Mouse (Mus musculus): ENCODE results near the gene Tenm2. TPM values are rescaled to one million over a fixed set of nuclear protein-coding genes. Genes with fewer than 3 reads are reported as not detected.

Tenm2 gene
- polyA plus RNA-seq, 1 experiment from 2014 or later = 2.8 TPM

DNA sequence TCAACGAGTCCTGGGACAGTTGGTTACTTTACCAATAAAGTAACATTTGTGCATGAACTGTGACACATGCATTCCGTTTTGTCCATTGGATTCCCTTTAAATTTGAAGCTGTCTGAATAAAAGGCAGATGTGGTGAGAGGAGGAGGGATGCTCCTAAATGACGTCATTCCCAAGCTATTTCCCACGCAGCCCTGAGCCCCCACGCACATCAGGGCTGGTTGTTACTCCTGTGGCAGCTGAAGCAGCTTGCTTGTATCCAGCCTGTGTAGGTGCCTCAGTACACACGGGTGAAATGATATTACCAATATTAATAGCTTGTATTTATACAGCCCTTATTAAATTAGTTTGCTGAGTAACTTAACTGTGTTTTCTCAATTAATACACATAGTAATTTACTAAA lies 884.0 kb downstream of the Tenm2 start:
- H3K9ac ChIP-seq (replicated peaks; ENCODE audit: low read depth, low read length) = no peak overlapping the region
- no peaks in the 10 kb centered on the region for H3K36me3 ChIP-seq (ENCODE audit: control insufficient read depth, insufficient read depth, low read length)
- WGBS = 42% methylated on average over 6 of the region's 6 CpGs
- no peaks in the 10 kb centered on the region for H3K27me3 ChIP-seq (ENCODE audit: control insufficient read depth, insufficient read depth, low read length)
- ATAC-seq (ENCODE audit: insufficient number of reproducible peaks, insufficient read depth, low FRiP score, low read depth) = no peak
- no peaks in the 10 kb centered on the region for H3K4me1 ChIP-seq (ENCODE audit: control insufficient read depth, insufficient read depth, low read length)
- H3K9me3 ChIP-seq (ENCODE audit: control insufficient read depth, low read depth, low read length) = no peaks in the 10 kb centered on the region
- H3K27ac ChIP-seq (ENCODE audit: low read length) = no peak overlapping the region
- H3K4me2 ChIP-seq (replicated peaks; ENCODE audit: low read depth, low read length) = no peak overlapping the region
- no peak overlapping the region for H3K4me3 ChIP-seq (ENCODE audit: low read depth, low read length)

DNA sequence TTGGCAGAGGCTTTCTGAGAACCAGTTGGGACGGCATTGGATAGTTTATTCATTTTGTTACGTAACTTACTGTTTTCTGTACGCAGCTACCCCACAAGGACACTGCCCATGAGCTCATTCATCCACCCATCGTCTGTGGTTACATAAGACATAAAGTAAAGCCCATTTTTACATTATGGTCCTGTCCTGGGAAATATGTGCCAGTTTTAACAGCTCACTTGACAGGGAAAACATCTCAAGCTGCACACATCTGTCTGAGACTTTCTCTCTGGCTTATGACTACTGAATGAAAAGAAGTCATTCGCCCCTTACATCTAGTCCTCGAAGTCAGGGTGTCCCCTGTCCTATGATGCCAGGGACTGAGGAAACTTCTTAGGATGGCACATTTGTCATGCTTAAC lies 884.4 kb downstream of the Tenm2 start:
- Histone ChIP-seq H3K9ac (replicated peaks; ENCODE audit: low read depth, low read length) (no peak overlapping the region), H3K9me3 (ENCODE audit: control insufficient read depth, low read depth, low read length) (no peaks in the 10 kb centered on the region), H3K4me3 (ENCODE audit: low read depth, low read length) (no peak overlapping the region), H3K36me3 (ENCODE audit: control insufficient read depth, insufficient read depth, low read length) (no peaks in the 10 kb centered on the region), H3K27me3 (ENCODE audit: control insufficient read depth, insufficient read depth, low read length) (no peaks in the 10 kb centered on the region), H3K4me1 (ENCODE audit: control insufficient read depth, insufficient read depth, low read length) (no peaks in the 10 kb centered on the region), H3K4me2 (replicated peaks; ENCODE audit: low read depth, low read length) (no peak overlapping the region), H3K27ac (ENCODE audit: low read length) (no peak overlapping the region)
- WGBS = 86% methylated on average over 6 of the region's 6 CpGs
- ATAC-seq (ENCODE audit: insufficient number of reproducible peaks, insufficient read depth, low FRiP score, low read depth) = no peak

DNA sequence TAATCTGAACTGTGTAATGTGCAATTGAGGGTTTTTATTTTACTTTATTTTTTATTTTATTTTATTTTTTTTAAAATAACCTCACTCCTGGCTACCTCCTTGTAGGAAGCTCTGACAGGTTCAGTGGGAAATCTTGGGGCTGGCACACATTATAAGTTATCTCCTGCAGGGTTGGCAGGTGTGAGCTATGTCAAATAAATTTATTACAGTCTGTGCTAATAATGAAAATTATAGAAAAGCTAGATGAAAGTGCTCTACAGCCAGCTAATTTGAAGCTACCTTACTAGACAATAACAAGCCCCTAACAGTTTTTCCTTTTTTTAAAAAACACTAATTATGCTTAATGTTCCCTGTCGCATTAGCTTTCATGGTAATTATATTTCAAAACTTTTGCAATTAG lies 885.5 kb downstream of the Tenm2 start:
- Histone ChIP-seq H3K27me3 (ENCODE audit: control insufficient read depth, insufficient read depth, low read length) (no peaks in the 10 kb centered on the region), H3K36me3 (ENCODE audit: control insufficient read depth, insufficient read depth, low read length) (no peaks in the 10 kb centered on the region), H3K4me2 (replicated peaks; ENCODE audit: low read depth, low read length) (no peak overlapping the region), H3K4me1 (ENCODE audit: control insufficient read depth, insufficient read depth, low read length) (no peaks in the 10 kb centered on the region), H3K4me3 (ENCODE audit: low read depth, low read length) (no peak overlapping the region), H3K9me3 (ENCODE audit: control insufficient read depth, low read depth, low read length) (no peaks in the 10 kb centered on the region), H3K27ac (ENCODE audit: low read length) (no peak overlapping the region), H3K9ac (replicated peaks; ENCODE audit: low read depth, low read length) (no peak overlapping the region)
- ATAC-seq (ENCODE audit: insufficient number of reproducible peaks, insufficient read depth, low FRiP score, low read depth) = no peak
- WGBS = 77% methylated on average over 1 of the region's 1 CpGs

GRCm38 (mm10) chr11:36349856-36350255 lies 885.9 kb downstream of the Tenm2 start:
- 68% methylated on average over 2 of the region's 2 CpGs for WGBS
- Histone ChIP-seq H3K36me3 (ENCODE audit: control insufficient read depth, insufficient read depth, low read length) (no peaks in the 10 kb centered on the region), H3K4me3 (ENCODE audit: low read depth, low read length) (no peak overlapping the region), H3K27me3 (ENCODE audit: control insufficient read depth, insufficient read depth, low read length) (no peaks in the 10 kb centered on the region), H3K9me3 (ENCODE audit: control insufficient read depth, low read depth, low read length) (no peaks in the 10 kb centered on the region), H3K9ac (replicated peaks; ENCODE audit: low read depth, low read length) (no peak overlapping the region), H3K4me1 (ENCODE audit: control insufficient read depth, insufficient read depth, low read length) (no peaks in the 10 kb centered on the region), H3K4me2 (replicated peaks; ENCODE audit: low read depth, low read length) (no peak overlapping the region), H3K27ac (ENCODE audit: low read length) (no peak overlapping the region)
- ATAC-seq (ENCODE audit: insufficient number of reproducible peaks, insufficient read depth, low FRiP score, low read depth) = no peak

- Histone ChIP-seq H3K27me3 (ENCODE audit: control insufficient read depth, insufficient read depth, low read length) (no peaks in the 10 kb centered on the region), H3K9ac (replicated peaks; ENCODE audit: low read depth, low read length) (no peak overlapping the region), H3K27ac (ENCODE audit: low read length) (no peak overlapping the region), H3K36me3 (ENCODE audit: control insufficient read depth, insufficient read depth, low read length) (no peaks in the 10 kb centered on the region), H3K4me3 (ENCODE audit: low read depth, low read length) (no peak overlapping the region), H3K9me3 (ENCODE audit: control insufficient read depth, low read depth, low read length) (no peaks in the 10 kb centered on the region), H3K4me1 (ENCODE audit: control insufficient read depth, insufficient read depth, low read length) (no peaks in the 10 kb centered on the region), H3K4me2 (replicated peaks; ENCODE audit: low read depth, low read length) (no peak overlapping the region)
- WGBS = 89% methylated on average over 3 of the region's 3 CpGs
- no peak for ATAC-seq (ENCODE audit: insufficient number of reproducible peaks, insufficient read depth, low FRiP score, low read depth)
Observed at GRCm38 (mm10) chr11:36341799-36342198, 894.0 kb downstream of the Tenm2 start.

- no peaks in the 10 kb centered on the region for H3K36me3 ChIP-seq (ENCODE audit: control insufficient read depth, insufficient read depth, low read length)
- no peaks in the 10 kb centered on the region for H3K9me3 ChIP-seq (ENCODE audit: control insufficient read depth, low read depth, low read length)
- H3K4me1 ChIP-seq (ENCODE audit: control insufficient read depth, insufficient read depth, low read length) = no peaks in the 10 kb centered on the region
- no peak overlapping the region for H3K4me3 ChIP-seq (ENCODE audit: low read depth, low read length)
- no peak overlapping the region for H3K27ac ChIP-seq (ENCODE audit: low read length)
- H3K27me3 ChIP-seq (ENCODE audit: control insufficient read depth, insufficient read depth, low read length) = no peaks in the 10 kb centered on the region
- WGBS = 43% methylated on average over 4 of the region's 4 CpGs
- no peak overlapping the region for H3K4me2 ChIP-seq (replicated peaks; ENCODE audit: low read depth, low read length)
- no peak overlapping the region for H3K9ac ChIP-seq (replicated peaks; ENCODE audit: low read depth, low read length)
- ATAC-seq (ENCODE audit: insufficient number of reproducible peaks, insufficient read depth, low FRiP score, low read depth) = no peak
Observed at GRCm38 (mm10) chr11:36338424-36338823, 897.3 kb downstream of the Tenm2 start.

- 84% methylated on average over 6 of the region's 6 CpGs for WGBS
- Histone ChIP-seq H3K4me3 (ENCODE audit: low read depth, low read length) (no peak overlapping the region), H3K27me3 (ENCODE audit: control insufficient read depth, insufficient read depth, low read length) (no peaks in the 10 kb centered on the region), H3K4me1 (ENCODE audit: control insufficient read depth, insufficient read depth, low read length) (no peaks in the 10 kb centered on the region), H3K27ac (ENCODE audit: low read length) (no peak overlapping the region), H3K9ac (replicated peaks; ENCODE audit: low read depth, low read length) (no peak overlapping the region), H3K9me3 (ENCODE audit: control insufficient read depth, low read depth, low read length) (no peaks in the 10 kb centered on the region), H3K36me3 (ENCODE audit: control insufficient read depth, insufficient read depth, low read length) (no peaks in the 10 kb centered on the region), H3K4me2 (replicated peaks; ENCODE audit: low read depth, low read length) (no peak overlapping the region)
- no peak for ATAC-seq (ENCODE audit: insufficient number of reproducible peaks, insufficient read depth, low FRiP score, low read depth)
Observed at GRCm38 (mm10) chr11:36337063-36337462, 898.7 kb downstream of the Tenm2 start.

DNA sequence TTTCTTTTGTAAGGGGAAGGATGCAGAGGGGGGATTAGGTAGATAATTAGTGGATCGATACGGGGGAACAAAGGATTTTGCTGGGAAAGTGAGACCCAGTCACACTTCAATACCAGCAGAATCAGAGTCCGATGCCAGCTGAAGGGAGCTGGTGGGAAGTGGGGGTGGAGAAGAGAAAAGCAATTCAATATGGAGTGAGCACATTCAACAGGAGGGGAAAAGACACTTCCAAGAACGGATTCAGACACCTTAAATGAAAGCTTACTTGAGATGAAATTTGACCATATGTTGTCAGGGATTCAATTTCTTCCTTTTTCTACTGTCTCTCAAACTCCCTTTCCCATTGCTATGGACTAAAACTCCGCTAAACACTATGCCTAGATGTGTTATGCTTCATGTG lies 900.6 kb downstream of the Tenm2 start:
- Histone ChIP-seq H3K4me2 (replicated peaks; ENCODE audit: low read depth, low read length) (no peak overlapping the region), H3K4me3 (ENCODE audit: low read depth, low read length) (no peak overlapping the region), H3K27ac (ENCODE audit: low read length) (no peak overlapping the region), H3K9me3 (ENCODE audit: control insufficient read depth, low read depth, low read length) (no peaks in the 10 kb centered on the region), H3K4me1 (ENCODE audit: control insufficient read depth, insufficient read depth, low read length) (no peaks in the 10 kb centered on the region), H3K36me3 (ENCODE audit: control insufficient read depth, insufficient read depth, low read length) (no peaks in the 10 kb centered on the region), H3K9ac (replicated peaks; ENCODE audit: low read depth, low read length) (no peak overlapping the region), H3K27me3 (ENCODE audit: control insufficient read depth, insufficient read depth, low read length) (no peaks in the 10 kb centered on the region)
- 82% methylated on average over 5 of the region's 5 CpGs for WGBS
- ATAC-seq (ENCODE audit: insufficient number of reproducible peaks, insufficient read depth, low FRiP score, low read depth) = no peak

DNA sequence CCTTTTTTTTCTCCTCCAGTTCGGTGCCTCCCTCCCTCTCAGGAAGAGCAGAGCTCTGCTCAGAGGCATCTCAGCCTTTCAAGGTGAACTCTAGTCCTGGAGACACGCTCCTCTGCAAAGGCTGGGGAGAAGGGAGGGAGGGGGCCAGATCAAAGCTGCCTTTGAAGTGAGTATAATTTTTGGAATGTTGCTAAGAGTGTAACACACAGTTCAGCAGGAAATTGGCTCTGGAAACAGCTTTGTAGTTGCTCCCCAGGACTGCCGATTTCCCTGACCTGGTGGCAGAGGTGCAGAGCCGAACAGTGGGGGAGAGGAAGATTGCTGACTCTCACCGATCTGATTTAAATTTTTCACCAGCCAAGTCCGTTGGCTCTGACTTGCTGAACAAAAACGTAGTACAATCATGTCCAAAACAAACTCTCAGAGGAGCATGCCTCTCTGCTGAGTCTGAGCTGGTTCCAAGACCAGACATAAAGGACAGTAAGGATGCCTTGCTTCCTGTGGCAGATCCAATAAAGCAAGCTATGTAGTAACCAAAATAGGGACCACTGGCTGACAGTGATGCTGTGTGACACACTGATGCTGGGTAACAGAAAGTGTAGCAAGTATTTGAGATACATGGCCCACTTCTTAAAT lies 901.5 kb downstream of the Tenm2 start:
- H3K9ac ChIP-seq (replicated peaks; ENCODE audit: low read depth, low read length) = no peak overlapping the region
- no peak overlapping the region for H3K27ac ChIP-seq (ENCODE audit: low read length)
- no peak overlapping the region for H3K4me3 ChIP-seq (ENCODE audit: low read depth, low read length)
- no peaks in the 10 kb centered on the region for H3K36me3 ChIP-seq (ENCODE audit: control insufficient read depth, insufficient read depth, low read length)
- no peak for ATAC-seq (ENCODE audit: insufficient number of reproducible peaks, insufficient read depth, low FRiP score, low read depth)
- no peaks in the 10 kb centered on the region for H3K9me3 ChIP-seq (ENCODE audit: control insufficient read depth, low read depth, low read length)
- H3K4me1 ChIP-seq (ENCODE audit: control insufficient read depth, insufficient read depth, low read length) = no peaks in the 10 kb centered on the region
- no peaks in the 10 kb centered on the region for H3K27me3 ChIP-seq (ENCODE audit: control insufficient read depth, insufficient read depth, low read length)
- H3K4me2 ChIP-seq (replicated peaks; ENCODE audit: low read depth, low read length) = no peak overlapping the region
- WGBS = 12% methylated on average over 7 of the region's 7 CpGs

Measured in stomach, embryonic 14.5 days (tissue).